Mouse (Mus musculus) heart, embryonic 10.5 days (tissue): ENCODE results near the gene Ppp2r3a. TPM values are rescaled to one million over a fixed set of nuclear protein-coding genes. Genes with fewer than 3 reads are reported as not detected.

Experiments used
- DNase-seq: peaks from one replicate; pipeline ENCODE4 v3.0.0-alpha.2; 2017; ENCODE audit warnings: low spot score
- H3K27ac ChIP-seq: fragments of 300-500 bp; sonication (generic); 2 replicates; pipeline ENCODE4 v1.5.1; 2016; ENCODE audit warnings: mild to moderate bottlenecking
- H3K27me3 ChIP-seq: fragments of 300-500 bp; sonication (generic); 2 replicates; pipeline ENCODE4 v1.6.1; 2016; ENCODE audit warnings: mild to moderate bottlenecking; ENCODE audit not compliant: poor library complexity, insufficient read depth, severe bottlenecking
- H3K36me3 ChIP-seq: fragments of 300-500 bp; sonication (generic); 2 replicates; pipeline ENCODE4 v1.6.1; 2016; ENCODE audit warnings: mild to moderate bottlenecking, moderate library complexity
- H3K4me1 ChIP-seq: fragments of 300-500 bp; sonication (generic); 2 replicates; pipeline ENCODE4 v1.6.1; 2016; ENCODE audit warnings: mild to moderate bottlenecking
- H3K4me3 ChIP-seq: fragments of 300-500 bp; sonication (generic); 2 replicates; pipeline ENCODE4 v1.5.1; 2016; ENCODE audit warnings: mild to moderate bottlenecking, moderate library complexity
- H3K9me3 ChIP-seq: fragments of 300-500 bp; sonication (generic); 2 replicates; pipeline ENCODE4 v1.6.1; 2016; ENCODE audit warnings: mild to moderate bottlenecking, moderate library complexity
- WGBS: fragments of 180-500 bp; shearing (Covaris S2); methylation state at CpG from one replicate; pipeline ENCODE4 v1.1.7; 2016; 5-methylcytosine and 5-hydroxymethylcytosine counted together
- polyA plus RNA-seq: library from polyadenylated mRNA; unstranded; fragments of >200 nt; fragmentation: Nextera tagmentation; extraction: Ambion mirVana; gene quantifications from 2 replicates; pipeline ENCODE4 v1.2.1, GENCODE M21; 2016

The Ppp2r3a gene
- polyA plus RNA-seq, 1 experiment from 2014 or later: 37.5 TPM

GRCm38 (mm10) chr9:101104931-101105330, 146.7 kb downstream of the Ppp2r3a start:
- WGBS: 78% methylated on average over 11 of the region's 11 CpGs
- Histone ChIP-seq H3K27me3 (no peaks in the 10 kb centered on the region), H3K4me1 (peaks cover 10% of the 10 kb centered on the region; the same call in 1 of the 2 replicates), H3K9me3 (no peaks in the 10 kb centered on the region), H3K4me3 (no peak overlapping the region), H3K36me3 (peaks cover 39% of the 10 kb centered on the region), H3K27ac (no peak overlapping the region)
- no peak for DNase-seq

GRCm38 (mm10) chr9:101102288-101102687, 149.3 kb downstream of the Ppp2r3a start:
- no peak overlapping the region for H3K27ac ChIP-seq
- no peaks in the 10 kb centered on the region for H3K27me3 ChIP-seq
- no peaks in the 10 kb centered on the region for H3K9me3 ChIP-seq
- 0 out of 2 replicates have a peak, but pooled peaks cover 7% of the 10 kb centered on the region for H3K4me1 ChIP-seq
- 89% methylated on average over 3 of the region's 3 CpGs for WGBS
- DNase-seq: no peak
- H3K36me3 ChIP-seq: peaks cover 39% of the 10 kb centered on the region
- no peak overlapping the region for H3K4me3 ChIP-seq

- no peaks in the 10 kb centered on the region for H3K9me3 ChIP-seq
- no peaks in the 10 kb centered on the region for H3K27me3 ChIP-seq
- DNase-seq: no peak
- H3K27ac ChIP-seq: no peak overlapping the region
- no peak overlapping the region for H3K4me3 ChIP-seq
- H3K4me1 ChIP-seq: 0 out of 2 replicates have a peak, but pooled peaks cover 6% of the 10 kb centered on the region
- 94% methylated on average over 8 of the region's 8 CpGs for WGBS
- peaks cover 37% of the 10 kb centered on the region for H3K36me3 ChIP-seq
Observed at GRCm38 (mm10) chr9:101101547-101101946, 150.0 kb downstream of the Ppp2r3a start.

- H3K4me3 ChIP-seq: no peak overlapping the region
- H3K27ac ChIP-seq: no peak overlapping the region
- no peak for DNase-seq
- H3K36me3 ChIP-seq: peaks cover 39% of the 10 kb centered on the region
- H3K4me1 ChIP-seq: 0 out of 2 replicates have a peak, but pooled peaks cover 6% of the 10 kb centered on the region
- no peaks in the 10 kb centered on the region for H3K9me3 ChIP-seq
- 73% methylated on average over 3 of the region's 3 CpGs for WGBS
- no peaks in the 10 kb centered on the region for H3K27me3 ChIP-seq
Observed at GRCm38 (mm10) chr9:101100163-101100562, 151.4 kb downstream of the Ppp2r3a start.

- WGBS: 83% methylated on average over 6 of the region's 6 CpGs
Observed at GRCm38 (mm10) chr9:101099445-101099844, 152.2 kb downstream of the Ppp2r3a start.

GRCm38 (mm10) chr9:101097542-101097941, 154.1 kb downstream of the Ppp2r3a start:
- WGBS: 59% methylated on average over 1 of the region's 1 CpGs

More at GRCm38 (mm10) chr9:101099445-101099844, 152.2 kb downstream of the Ppp2r3a start:
- H3K27me3 ChIP-seq: no peaks in the 10 kb centered on the region
- no peak overlapping the region for H3K27ac ChIP-seq
- 0 out of 2 replicates have a peak, but pooled peaks cover 6% of the 10 kb centered on the region for H3K4me1 ChIP-seq
- H3K4me3 ChIP-seq: no peak overlapping the region
- H3K36me3 ChIP-seq: peaks cover 35% of the 10 kb centered on the region
- DNase-seq: no peak
- H3K9me3 ChIP-seq: no peaks in the 10 kb centered on the region

GRCm38 (mm10) chr9:101096461-101096860, 155.1 kb downstream of the Ppp2r3a start:
- no peak overlapping the region for H3K4me3 ChIP-seq
- 0 out of 2 replicates have a peak, but pooled peaks cover 6% of the 10 kb centered on the region for H3K4me1 ChIP-seq
- peaks cover 33% of the 10 kb centered on the region for H3K36me3 ChIP-seq
- 96% methylated on average over 3 of the region's 3 CpGs for WGBS
- no peaks in the 10 kb centered on the region for H3K27me3 ChIP-seq
- DNase-seq: no peak
- H3K27ac ChIP-seq: no peak overlapping the region
- H3K9me3 ChIP-seq: no peaks in the 10 kb centered on the region

More at GRCm38 (mm10) chr9:101097542-101097941, 154.1 kb downstream of the Ppp2r3a start:
- Histone ChIP-seq H3K36me3 (peaks cover 35% of the 10 kb centered on the region), H3K4me3 (no peak overlapping the region), H3K4me1 (0 out of 2 replicates have a peak, but pooled peaks cover 6% of the 10 kb centered on the region), H3K9me3 (no peaks in the 10 kb centered on the region), H3K27ac (no peak overlapping the region), H3K27me3 (no peaks in the 10 kb centered on the region)
- no peak for DNase-seq

GRCm38 (mm10) chr9:101095425-101095824, 156.2 kb downstream of the Ppp2r3a start:
- Histone ChIP-seq H3K27me3 (no peaks in the 10 kb centered on the region), H3K36me3 (peaks cover 22% of the 10 kb centered on the region; the same call in 1 of the 2 replicates), H3K9me3 (no peaks in the 10 kb centered on the region), H3K4me3 (no peak overlapping the region), H3K4me1 (0 out of 2 replicates have a peak, but pooled peaks cover 6% of the 10 kb centered on the region), H3K27ac (no peak overlapping the region)
- WGBS: 95% methylated on average over 4 of the region's 4 CpGs
- no peak for DNase-seq

- Histone ChIP-seq H3K27ac (no peak overlapping the region), H3K4me3 (no peak overlapping the region), H3K36me3 (peaks cover 7% of the 10 kb centered on the region; the same call in 1 of the 2 replicates), H3K4me1 (peaks cover 11% of the 10 kb centered on the region), H3K9me3 (no peaks in the 10 kb centered on the region), H3K27me3 (no peaks in the 10 kb centered on the region)
- no peak for DNase-seq
- WGBS: 82% methylated on average over 3 of the region's 3 CpGs
Observed at GRCm38 (mm10) chr9:101083728-101084127, 167.9 kb downstream of the Ppp2r3a start.

- no peaks in the 10 kb centered on the region for H3K9me3 ChIP-seq
- H3K4me1 ChIP-seq: peaks cover 23% of the 10 kb centered on the region
- no peaks in the 10 kb centered on the region for H3K27me3 ChIP-seq
- no peak overlapping the region for H3K4me3 ChIP-seq
- peaks cover 10% of the 10 kb centered on the region; the same call in 1 of the 2 replicates for H3K36me3 ChIP-seq
- H3K27ac ChIP-seq: no peak overlapping the region
- 83% methylated on average over 3 of the region's 3 CpGs for WGBS
- no peak for DNase-seq
Observed at GRCm38 (mm10) chr9:101080046-101080685, 171.4 kb downstream of the Ppp2r3a start.

GRCm38 (mm10) chr9:101078579-101078978, 173.0 kb downstream of the Ppp2r3a start:
- Histone ChIP-seq H3K36me3 (peaks cover 9% of the 10 kb centered on the region; the same call in 1 of the 2 replicates), H3K4me1 (peaks cover 23% of the 10 kb centered on the region), H3K27me3 (no peaks in the 10 kb centered on the region), H3K4me3 (peak overlapping the region; percentile 35), H3K9me3 (no peaks in the 10 kb centered on the region), H3K27ac (no peak overlapping the region)
- DNase-seq: no peak
- 75% methylated on average over 4 of the region's 4 CpGs for WGBS

GRCm38 (mm10) chr9:101077486-101077885, 174.1 kb downstream of the Ppp2r3a start:
- Histone ChIP-seq H3K27ac (no peak overlapping the region), H3K36me3 (0 out of 2 replicates have a peak, but pooled peaks cover 7% of the 10 kb centered on the region), H3K4me1 (peaks cover 25% of the 10 kb centered on the region), H3K9me3 (no peaks in the 10 kb centered on the region), H3K4me3 (peak overlapping the region; percentile 79), H3K27me3 (no peaks in the 10 kb centered on the region)
- DNase-seq: no peak

- Histone ChIP-seq H3K4me1 (peaks cover 25% of the 10 kb centered on the region), H3K27me3 (no peaks in the 10 kb centered on the region), H3K4me3 (peak overlapping the region; percentile 79), H3K9me3 (no peaks in the 10 kb centered on the region), H3K36me3 (0 out of 2 replicates have a peak, but pooled peaks cover 7% of the 10 kb centered on the region), H3K27ac (peak overlapping the region; percentile 100; the same call in 1 of the 2 replicates)
- DNase-seq: no peak
- 2% methylated on average over 18 of the region's 18 CpGs for WGBS
Observed at GRCm38 (mm10) chr9:101076095-101076875, 175.3 kb downstream of the Ppp2r3a start.
